Mouse (Mus musculus) liver, embryonic 15.5 days (tissue): Measurements from ENCODE around the gene Opn1sw. TPM values are rescaled to one million over a fixed set of nuclear protein-coding genes. Genes with fewer than 3 reads are reported as not detected.
A peak's percentile ranks its signal among the peaks of the same experiment; 100 is the strongest.
"Not testable (repeated sequence)": the region's sequence is repeated elsewhere in the genome, so short reads cannot be mapped to it uniquely, and the experiment has no call there.

Source experiments
- ATAC-seq: fragments of 200-750 bp; cut with Nextera tagmentation; 2 replicates; pipeline ENCODE4 v1.8.0; 2017; ENCODE audit warnings: moderate number of reproducible peaks, mild to moderate bottlenecking, moderate library complexity; ENCODE audit not compliant: insufficient read depth
- H3K27ac ChIP-seq: fragments of 300-500 bp; sonication (generic); replicated peaks from 2 replicates; pipeline ENCODE4 v1.5.1; 2015; ENCODE audit warnings: mild to moderate bottlenecking, inconsistent platforms
- H3K27me3 ChIP-seq: fragments of 300-500 bp; sonication (generic); 2 replicates; pipeline ENCODE4 v1.6.1; 2015; ENCODE audit warnings: mild to moderate bottlenecking, inconsistent platforms
- H3K36me3 ChIP-seq: fragments of 300-500 bp; sonication (generic); replicated peaks from 2 replicates; pipeline ENCODE4 v1.6.1; 2015; ENCODE audit warnings: moderate library complexity, mild to moderate bottlenecking, inconsistent platforms
- H3K4me1 ChIP-seq: fragments of 300-500 bp; sonication (generic); replicated peaks from 2 replicates; pipeline ENCODE4 v1.6.1; 2015; ENCODE audit warnings: inconsistent platforms
- H3K4me2 ChIP-seq: fragments of 300-500 bp; sonication (generic); 2 replicates; pipeline ENCODE4 v1.6.1; 2015; ENCODE audit warnings: moderate library complexity, mild to moderate bottlenecking, inconsistent platforms
- H3K4me3 ChIP-seq: fragments of 300-500 bp; sonication (generic); replicated peaks from 2 replicates; pipeline ENCODE4 v1.5.1; 2015; ENCODE audit warnings: mild to moderate bottlenecking, inconsistent platforms
- H3K9ac ChIP-seq: fragments of 300-500 bp; sonication (generic); 2 replicates; pipeline ENCODE4 v1.6.1; 2015; ENCODE audit warnings: moderate library complexity, mild to moderate bottlenecking, inconsistent platforms
- H3K9me3 ChIP-seq: fragments of 300-500 bp; sonication (generic); replicated peaks from 2 replicates; pipeline ENCODE4 v1.6.1; 2016; ENCODE audit warnings: inconsistent platforms
- WGBS: fragments of 180-500 bp; shearing (Covaris S2); methylation state at CpG from one replicate; pipeline ENCODE4 v1.1.7; 2015; ENCODE audit warnings: mixed read lengths; ENCODE audit not compliant: insufficient replicate concordance; 5-methylcytosine and 5-hydroxymethylcytosine counted together
- polyA plus RNA-seq: library from polyadenylated mRNA; unstranded; fragments of >200 nt; fragmentation: Nextera tagmentation; extraction: Ambion mirVana; gene quantifications from 2 replicates; pipeline ENCODE4 v1.2.1, GENCODE M21; 2015

Gene Opn1sw
- polyA plus RNA-seq, 1 experiment from 2014 or later, result 0.03 TPM

DNA sequence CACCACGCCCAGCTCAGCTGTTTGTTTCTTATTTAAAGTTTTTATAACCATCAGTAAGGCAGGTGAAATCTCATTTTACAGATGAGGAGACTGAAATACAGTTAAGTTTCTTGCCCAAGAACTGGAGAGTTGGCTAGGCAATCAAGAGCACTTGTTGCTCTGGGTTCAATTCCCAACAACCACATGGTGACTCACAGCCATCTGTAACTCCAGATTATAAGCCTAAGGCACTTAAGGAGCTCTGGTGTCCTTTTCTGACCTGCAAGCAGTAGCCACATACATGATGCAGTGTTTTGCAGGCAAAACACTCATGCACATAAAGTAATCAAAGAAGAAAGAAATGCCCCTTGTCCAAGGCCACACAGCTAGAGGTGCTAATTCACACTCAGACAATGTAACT is 23.0 kb downstream of the Opn1sw start:
- Histone ChIP-seq H3K9me3 (no peaks in the 10 kb centered on the region), H3K27ac (no peak overlapping the region), H3K36me3 (peaks cover 51% of the 10 kb centered on the region), H3K4me3 (no peak overlapping the region), H3K27me3 (no peaks in the 10 kb centered on the region), H3K4me2 (no peak overlapping the region), H3K4me1 (no peaks in the 10 kb centered on the region), H3K9ac (no peak overlapping the region)
- no peak for ATAC-seq
- WGBS, result 81% methylated on average over 1 of the region's 1 CpGs

DNA sequence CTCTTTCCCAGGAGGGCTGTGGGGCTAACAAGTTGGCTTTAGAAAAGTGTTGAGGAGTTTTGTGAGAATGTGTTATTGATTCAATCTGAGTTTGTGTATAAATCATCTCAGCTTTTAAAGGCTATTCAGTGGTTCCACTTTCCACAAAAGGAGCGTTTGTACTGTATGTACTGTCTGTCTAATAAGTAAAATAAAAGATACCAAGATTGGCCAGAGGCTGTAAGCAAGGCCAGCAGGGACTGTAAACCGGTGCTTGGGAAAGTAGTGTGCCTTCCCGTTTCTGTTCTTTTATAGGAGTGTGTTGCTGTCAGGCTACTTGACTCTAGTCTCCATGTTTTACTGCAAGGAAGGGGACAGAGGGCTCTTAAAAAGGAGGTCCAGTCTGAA is 25.1 kb downstream of the Opn1sw start:
- Histone ChIP-seq H3K4me2 (no peak overlapping the region), H3K27me3 (no peaks in the 10 kb centered on the region), H3K27ac (no peak overlapping the region), H3K36me3 (peaks cover 43% of the 10 kb centered on the region), H3K9me3 (no peaks in the 10 kb centered on the region), H3K9ac (no peak overlapping the region), H3K4me1 (no peaks in the 10 kb centered on the region), H3K4me3 (no peak overlapping the region)
- 73% methylated on average over 3 of the region's 3 CpGs for WGBS
- ATAC-seq, result no peak

DNA sequence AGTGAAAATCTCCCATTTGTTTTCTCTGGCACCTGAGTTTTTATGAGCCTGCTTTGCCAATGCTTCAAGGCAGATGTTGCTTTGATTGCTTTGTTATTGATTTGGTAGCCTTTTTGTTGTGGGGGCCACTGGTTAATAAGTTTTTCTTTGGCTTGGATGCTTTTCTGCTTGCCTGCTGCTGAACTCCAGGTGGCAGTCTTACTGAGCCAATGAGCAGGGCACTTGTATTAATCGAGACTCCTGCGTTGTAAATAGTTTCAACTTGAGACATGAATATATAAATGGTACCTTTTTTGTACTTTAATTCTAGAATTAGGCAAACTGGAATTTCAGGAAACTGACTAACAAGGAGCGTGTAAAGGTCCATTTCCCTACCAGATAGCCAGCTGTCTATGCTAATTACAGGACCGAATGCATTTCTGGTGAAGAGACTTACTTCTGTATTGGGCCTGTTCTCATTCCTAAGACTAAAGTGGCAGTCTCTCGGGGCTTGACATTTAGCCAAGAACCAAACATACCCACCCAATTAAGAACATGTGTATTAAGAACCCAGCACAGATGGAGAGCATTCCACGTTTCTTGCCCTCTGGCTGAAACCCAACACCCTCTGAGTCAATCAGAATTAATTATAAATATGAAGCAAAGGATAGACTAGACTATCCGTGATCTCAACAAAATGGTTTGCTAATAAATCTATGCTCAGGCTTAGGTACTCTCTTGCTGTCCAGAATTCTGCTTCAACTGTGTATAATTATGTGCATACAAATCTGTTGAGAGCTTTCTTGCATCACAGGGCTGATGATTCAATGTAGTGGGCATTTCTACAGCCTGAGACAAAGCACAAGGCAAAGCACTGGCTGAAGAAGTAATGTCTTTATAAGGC is 25.8 kb downstream of the Opn1sw start:
- Histone ChIP-seq H3K4me1 (peaks cover under 1% of the 10 kb centered on the region; the same call in 1 of the 2 replicates), H3K4me3 (no peak overlapping the region), H3K27ac (no peak overlapping the region), H3K36me3 (peaks cover 46% of the 10 kb centered on the region), H3K9me3 (no peaks in the 10 kb centered on the region), H3K4me2 (no peak overlapping the region), H3K9ac (no peak overlapping the region), H3K27me3 (no peaks in the 10 kb centered on the region)
- no peak for ATAC-seq
- 74% methylated on average over 7 of the region's 7 CpGs for WGBS

GRCm38 (mm10) chr6:29360211-29360610 is 28.1 kb downstream of the Opn1sw start:
- ATAC-seq, result no peak
- H3K4me1 ChIP-seq, result peaks cover 4% of the 10 kb centered on the region; the same call in 1 of the 2 replicates
- H3K9me3 ChIP-seq, result no peaks in the 10 kb centered on the region
- no peak overlapping the region for H3K27ac ChIP-seq
- H3K36me3 ChIP-seq, result peaks cover 41% of the 10 kb centered on the region
- H3K27me3 ChIP-seq, result no peaks in the 10 kb centered on the region
- H3K4me2 ChIP-seq, result no peak overlapping the region
- 66% methylated on average over 6 of the region's 6 CpGs for WGBS
- no peak overlapping the region for H3K9ac ChIP-seq
- H3K4me3 ChIP-seq, result no peak overlapping the region

DNA sequence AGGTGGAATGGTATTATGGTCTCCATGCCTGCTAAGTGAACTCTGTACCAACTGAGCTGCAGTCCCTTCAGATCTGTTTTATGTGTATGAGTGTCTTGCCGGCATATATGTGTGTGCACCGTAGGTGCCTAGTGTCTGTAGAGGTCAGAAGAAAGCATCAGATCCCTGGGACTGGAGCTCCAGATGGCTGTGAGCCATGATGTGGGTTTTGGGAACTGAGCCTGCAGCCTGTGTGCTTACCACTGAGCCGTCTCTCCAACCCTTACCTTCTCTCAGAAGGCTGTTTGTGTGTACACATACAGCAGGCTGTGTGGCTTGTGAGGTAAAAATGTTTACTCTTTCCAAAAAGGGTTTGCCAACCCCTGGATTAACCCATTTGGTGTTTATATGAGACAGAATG is 28.9 kb downstream of the Opn1sw start:
- H3K27me3 ChIP-seq, result no peaks in the 10 kb centered on the region
- peaks cover 4% of the 10 kb centered on the region; the same call in 1 of the 2 replicates for H3K4me1 ChIP-seq
- WGBS, result 78% methylated on average over 3 of the region's 3 CpGs
- H3K4me2 ChIP-seq, result no peak overlapping the region
- H3K9ac ChIP-seq, result no peak overlapping the region
- no peak overlapping the region for H3K4me3 ChIP-seq
- no peak for ATAC-seq
- no peaks in the 10 kb centered on the region for H3K9me3 ChIP-seq
- H3K27ac ChIP-seq, result no peak overlapping the region
- H3K36me3 ChIP-seq, result peaks cover 41% of the 10 kb centered on the region

DNA sequence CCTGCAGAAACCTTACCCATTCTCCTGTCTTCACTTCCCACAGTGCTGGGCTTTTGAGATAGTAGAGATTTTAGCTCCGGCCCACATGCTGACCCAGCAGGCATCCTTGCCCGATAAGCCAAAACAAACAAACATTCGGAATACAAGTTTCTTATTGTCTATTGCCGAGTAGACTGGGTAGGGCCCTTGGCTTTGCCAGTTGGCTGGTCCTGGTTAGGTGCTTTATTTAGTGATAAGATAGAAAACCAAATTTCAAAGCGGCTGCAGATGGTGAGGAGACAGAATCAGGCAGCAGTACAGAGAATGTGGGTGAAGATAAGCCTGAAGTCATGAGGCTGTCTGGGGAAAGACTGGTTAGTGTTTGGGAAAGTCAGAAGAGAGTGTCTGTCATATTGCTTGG is 35.5 kb downstream of the Opn1sw start:
- Histone ChIP-seq H3K27ac (no peak overlapping the region), H3K4me1 (peaks cover 42% of the 10 kb centered on the region)
- 16% methylated on average over 5 of the region's 5 CpGs for WGBS

DNA sequence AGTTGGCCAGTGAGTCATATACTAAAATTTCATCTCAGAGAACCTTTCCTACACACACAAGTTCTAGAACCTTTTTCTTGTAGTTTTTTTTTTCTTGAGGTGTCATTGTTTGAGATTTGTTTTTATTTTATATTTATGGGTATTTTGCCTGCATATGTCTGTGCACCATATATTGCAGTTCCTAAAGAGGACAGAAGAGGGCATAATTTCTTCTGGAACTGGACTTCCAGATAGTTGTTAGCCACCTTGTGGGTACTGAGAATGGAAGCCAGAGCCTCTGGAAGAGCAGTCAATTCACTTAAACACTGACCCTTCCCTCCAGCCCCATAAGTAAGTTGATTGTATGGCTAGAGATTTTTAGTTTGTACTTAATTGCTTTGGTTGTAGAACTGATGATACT is 36.7 kb downstream of the Opn1sw start:
- H3K9ac ChIP-seq, result no peak overlapping the region
- peaks cover 45% of the 10 kb centered on the region for H3K4me1 ChIP-seq
- no peaks in the 10 kb centered on the region for H3K9me3 ChIP-seq
- H3K27me3 ChIP-seq, result no peaks in the 10 kb centered on the region
- no peak overlapping the region for H3K4me3 ChIP-seq
- no peak overlapping the region for H3K27ac ChIP-seq
- H3K36me3 ChIP-seq, result peaks cover 4% of the 10 kb centered on the region
- H3K4me2 ChIP-seq, result no peak overlapping the region
- ATAC-seq, result no peak

More for the DNA sequence above, 35.5 kb downstream of the Opn1sw start:
- H3K4me3 ChIP-seq, result no peak overlapping the region
- peak overlapping the region; percentile 31; the same call in 1 of the 2 replicates for H3K4me2 ChIP-seq
- H3K36me3 ChIP-seq, result peaks cover 14% of the 10 kb centered on the region
- no peak overlapping the region for H3K9ac ChIP-seq
- no peaks in the 10 kb centered on the region for H3K9me3 ChIP-seq
- H3K27me3 ChIP-seq, result no peaks in the 10 kb centered on the region
- ATAC-seq, result peak; percentile 12; the same call in 1 of the 2 replicates

- peak; percentile 3; the same call in 1 of the 2 replicates for ATAC-seq
- peaks cover 44% of the 10 kb centered on the region for H3K4me1 ChIP-seq
- H3K4me3 ChIP-seq, result peak overlapping the region; percentile 91
- peak overlapping the region; percentile 76 for H3K9ac ChIP-seq
- H3K36me3 ChIP-seq, result no peaks in the 10 kb centered on the region
- no peaks in the 10 kb centered on the region for H3K27me3 ChIP-seq
- peak overlapping the region; percentile 65 for H3K27ac ChIP-seq
- under 1% methylated on average over 15 of the region's 15 CpGs for WGBS
- H3K4me2 ChIP-seq, result peak overlapping the region; percentile 82
- H3K9me3 ChIP-seq, result no peaks in the 10 kb centered on the region
Observed at GRCm38 (mm10) chr6:29348371-29348724, 39.9 kb downstream of the Opn1sw start.

- Histone ChIP-seq H3K4me1 (peaks cover 39% of the 10 kb centered on the region), H3K27ac (peak within 1 kb of the TSS; percentile 82), H3K4me3 (peak within 1 kb of the TSS; percentile 91), H3K4me2 (peak within 1 kb of the TSS; percentile 82), H3K9me3 (no peaks in the 10 kb centered on the region), H3K36me3 (no peaks in the 10 kb centered on the region), H3K9ac (peak within 1 kb of the TSS; percentile 76), H3K27me3 (no peaks in the 10 kb centered on the region)
- ATAC-seq, result peak; percentile 95
- under 1% methylated on average over 55 of the region's 55 CpGs for WGBS
Observed at GRCm38 (mm10) chr6:29347665-29348370, 40.5 kb downstream of the Opn1sw start, which contains the start of gene Calu. TSS of gene Calu (plus strand) at chr6:29348069.

- no peaks in the 10 kb centered on the region for H3K9me3 ChIP-seq
- ATAC-seq, result no peak
- H3K4me3 ChIP-seq, result peak overlapping the region; percentile 91
- H3K4me2 ChIP-seq, result peak overlapping the region; percentile 82
- peak overlapping the region; percentile 82 for H3K27ac ChIP-seq
- no peaks in the 10 kb centered on the region for H3K27me3 ChIP-seq
- H3K9ac ChIP-seq, result peak overlapping the region; percentile 76
- H3K36me3 ChIP-seq, result no peaks in the 10 kb centered on the region
- WGBS, result 37% methylated on average over 7 of the region's 7 CpGs
- peaks cover 33% of the 10 kb centered on the region for H3K4me1 ChIP-seq
Observed at GRCm38 (mm10) chr6:29347189-29347588, 41.1 kb downstream of the Opn1sw start.

DNA sequence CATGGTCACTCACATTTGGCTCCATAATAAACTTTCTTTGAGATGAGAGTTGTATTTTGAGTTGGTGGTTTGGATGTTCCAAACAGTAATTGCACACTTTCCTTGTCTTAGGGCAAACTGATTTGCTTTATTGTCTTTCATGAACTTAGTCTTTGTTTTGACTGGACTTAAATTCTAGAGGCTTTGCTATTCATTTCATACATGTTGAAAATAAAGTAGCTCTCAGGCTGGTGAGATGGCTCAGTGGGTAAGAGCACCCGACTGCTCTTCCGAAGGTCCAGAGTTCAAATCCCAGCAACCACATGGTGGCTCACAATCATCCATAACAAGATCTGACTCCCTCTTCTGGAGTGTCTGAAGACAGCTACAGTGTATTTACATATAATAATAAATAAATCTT is 41.8 kb downstream of the Opn1sw start:
- H3K36me3 ChIP-seq, H3K27ac ChIP-seq, H3K9me3 ChIP-seq, ATAC-seq, H3K27me3 ChIP-seq, H3K4me2 ChIP-seq, H3K9ac ChIP-seq, H3K4me3 ChIP-seq: not testable (repeated sequence)
- peaks cover 28% of the 10 kb centered on the region for H3K4me1 ChIP-seq
- 87% methylated on average over 2 of the region's 2 CpGs for WGBS
